Mouse (Mus musculus): ENCODE results near the gene Arl11.

Arl11 gene

DNA sequence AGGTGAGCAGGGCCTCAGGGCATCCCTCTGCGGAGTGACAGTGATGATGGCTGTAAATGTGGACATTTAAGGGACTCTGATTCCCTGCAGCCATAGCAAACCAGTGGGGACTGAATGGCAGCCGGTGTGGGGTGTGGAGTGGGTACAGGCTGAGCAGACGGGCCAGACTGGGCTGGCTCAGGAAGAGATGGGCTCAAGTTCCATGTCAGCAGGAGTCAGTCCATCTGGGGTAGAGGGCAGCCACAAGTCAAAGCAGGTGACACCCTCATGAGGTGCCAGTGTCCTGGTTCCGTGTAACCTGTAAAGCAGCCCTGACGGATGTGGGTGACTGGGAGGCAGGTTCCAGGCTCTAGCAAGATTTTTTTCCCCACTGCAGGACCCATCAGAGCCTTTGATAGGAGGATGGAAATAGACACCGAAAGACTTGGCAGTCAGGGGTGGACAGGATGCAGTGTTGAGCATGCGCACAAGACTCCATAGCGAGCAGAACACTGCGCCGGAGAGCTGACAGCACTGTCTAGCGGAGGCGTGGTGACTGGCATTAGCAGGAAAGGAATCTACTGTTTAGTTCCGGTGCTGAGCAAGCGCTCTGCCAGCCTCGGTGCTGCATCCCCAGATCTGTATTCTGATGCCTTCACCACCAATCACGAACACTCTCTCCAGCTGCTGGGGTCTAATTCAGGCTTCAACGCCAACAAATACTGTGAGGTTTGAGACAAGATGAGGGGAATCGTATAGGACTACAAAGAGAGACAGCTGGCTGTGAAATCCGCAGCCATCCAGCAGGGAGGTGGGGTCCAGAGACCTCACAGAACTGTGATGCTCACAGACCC, 18.3 kb downstream of the Arl11 start:
- peak; percentile 43 for DNase-seq (ENCODE audit: low read depth)

DNA sequence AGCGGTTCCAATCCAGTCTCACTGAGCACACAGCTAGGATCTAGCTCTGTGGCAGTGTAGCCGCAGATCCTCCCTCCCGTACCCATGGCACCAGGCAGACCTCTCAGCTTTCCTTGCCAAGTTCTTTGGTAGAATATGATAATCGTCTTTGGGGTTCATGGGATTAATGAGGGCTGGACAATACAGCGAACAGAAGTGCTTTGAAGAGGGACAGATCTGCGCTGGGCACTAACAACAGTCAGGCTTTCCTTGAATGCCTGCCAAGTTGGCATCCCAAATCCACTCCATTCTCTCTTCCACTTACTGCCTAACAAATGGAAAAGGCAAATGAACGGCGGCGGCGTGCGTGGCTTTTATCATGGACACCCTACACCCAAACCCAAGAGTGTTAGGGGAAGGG, 21.0 kb downstream of the Arl11 start:
- DNase-seq (ENCODE audit: low read depth), result no peak

DNA sequence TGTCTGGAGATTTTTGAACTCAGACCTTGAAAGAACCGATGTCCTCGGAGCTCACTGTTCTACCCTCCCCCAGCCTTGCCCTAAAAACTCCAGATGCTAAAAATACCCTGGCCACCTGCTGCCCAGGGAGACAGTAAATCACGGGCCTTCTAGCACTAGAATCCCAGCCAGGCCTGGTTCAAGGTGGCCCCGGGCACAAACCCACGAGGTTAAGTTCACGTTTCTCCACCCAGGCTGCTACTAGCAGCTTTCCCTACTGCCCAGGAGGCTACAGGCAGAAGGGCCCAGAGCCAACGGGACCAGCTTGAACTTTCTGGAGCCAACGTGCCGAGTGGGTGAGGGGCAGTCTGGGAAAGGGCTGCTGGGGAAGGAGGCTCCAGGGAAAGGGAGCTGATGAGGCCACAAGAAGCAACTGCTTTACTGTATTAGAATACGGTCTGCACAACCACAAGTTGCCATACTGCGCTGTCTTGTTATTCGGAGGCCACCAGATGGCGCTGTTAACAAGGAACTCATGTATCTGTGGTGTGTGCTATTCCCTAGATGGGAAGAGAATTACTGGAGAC, 21.5 kb downstream of the Arl11 start:
- DNase-seq (ENCODE audit: low read depth), result peak; percentile 77

DNA sequence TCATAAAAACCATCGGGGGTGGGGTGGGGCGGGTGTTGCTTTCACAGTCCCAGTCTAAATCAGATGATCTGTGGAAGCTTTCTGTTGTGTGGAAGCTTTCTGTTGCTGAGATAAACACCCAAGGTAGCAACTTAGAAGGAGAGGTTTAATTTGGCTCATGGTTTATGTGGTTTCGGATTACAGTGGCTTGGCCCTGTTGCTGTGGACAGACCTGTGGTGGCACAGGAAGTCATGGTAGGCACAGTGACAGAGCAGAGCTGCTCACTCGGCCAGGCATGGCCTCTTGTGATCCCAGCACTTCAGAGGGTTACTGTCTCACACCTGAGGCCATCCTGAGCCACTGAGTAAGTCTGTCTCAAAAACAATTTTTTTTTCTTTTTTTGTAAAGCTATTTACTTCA, 29.8 kb downstream of the Arl11 start:
- no peak for DNase-seq (ENCODE audit: low read depth)

DNA sequence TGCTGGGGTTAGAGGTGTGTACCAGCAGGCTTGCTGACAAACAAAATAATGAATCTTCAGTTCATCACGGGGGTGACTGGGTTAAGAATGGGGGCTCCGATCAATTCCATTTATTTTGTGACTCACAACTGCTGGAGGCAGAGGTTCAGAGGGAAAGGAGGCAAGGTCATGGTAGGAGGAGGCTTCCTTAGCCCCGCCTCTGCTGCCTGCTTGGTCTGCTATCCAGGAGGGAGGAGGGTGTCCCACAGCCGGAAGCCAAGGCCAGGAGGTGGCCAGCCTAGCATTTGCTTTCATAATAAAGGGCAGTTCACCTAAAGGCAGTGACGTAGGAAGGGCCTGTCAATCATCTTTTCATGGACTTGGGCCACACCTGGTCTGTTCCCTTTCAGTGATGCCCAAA, 35.0 kb downstream of the Arl11 start:
- no peak for DNase-seq (ENCODE audit: low read depth)

DNA sequence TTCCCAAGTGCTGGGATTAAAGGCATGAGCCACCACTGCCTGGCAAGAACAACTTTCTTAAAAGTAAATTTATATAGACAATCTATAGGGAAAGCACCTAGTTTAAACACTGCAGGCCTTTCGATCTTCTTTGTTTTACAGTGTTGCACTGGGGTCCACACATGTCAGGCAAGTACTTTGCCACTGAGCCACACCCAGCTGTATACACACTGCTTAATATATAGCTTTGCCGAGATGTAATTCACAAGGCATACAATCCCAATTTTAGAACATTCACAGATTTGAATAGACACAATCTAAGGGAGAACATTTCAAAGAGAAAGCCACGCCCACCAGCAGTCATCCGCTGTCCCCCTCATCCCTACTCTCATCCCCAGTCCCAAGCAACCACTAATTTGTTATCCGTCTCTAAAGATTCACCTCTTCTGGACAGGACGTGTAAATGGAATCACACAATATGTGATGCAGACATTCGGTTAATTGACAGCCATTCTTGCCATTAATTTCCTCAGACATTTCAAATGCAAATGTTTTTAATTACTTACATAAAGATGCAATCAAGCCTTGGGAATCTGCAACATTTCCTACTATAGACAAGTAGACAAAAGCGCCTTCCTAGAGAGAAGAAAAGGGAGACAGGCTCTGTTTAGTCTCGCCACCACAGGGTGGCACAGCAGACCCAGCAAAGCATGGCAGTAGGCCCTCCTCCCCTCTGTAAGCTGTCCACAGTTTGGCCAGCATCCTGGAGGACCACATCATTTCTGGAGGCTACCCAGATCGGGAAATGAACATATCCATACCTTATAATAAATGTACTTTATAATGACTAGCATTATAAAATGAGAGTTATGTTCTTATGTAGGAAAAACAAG, 37.5 kb downstream of the Arl11 start:
- DNase-seq (ENCODE audit: low read depth), result no peak

DNA sequence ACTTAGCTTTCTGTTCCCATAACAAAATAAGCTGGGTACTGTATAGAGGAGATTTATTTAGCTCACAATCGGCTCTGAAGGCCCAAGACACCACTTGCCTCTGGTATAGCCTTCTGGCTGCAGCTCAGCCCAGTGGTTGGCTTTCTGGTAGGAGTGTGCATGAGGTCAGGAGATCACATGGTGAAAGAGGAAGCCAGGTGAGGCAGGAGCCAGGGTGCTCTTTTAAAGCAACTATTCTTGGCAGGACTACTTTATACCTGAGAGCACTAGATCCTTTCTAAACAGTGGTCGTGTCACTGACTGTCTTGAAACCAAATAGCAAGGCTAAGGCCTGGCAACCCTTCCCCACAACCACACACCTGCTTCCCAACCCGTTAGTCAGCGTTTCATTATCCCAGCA, 40.3 kb downstream of the Arl11 start:
- DNase-seq (ENCODE audit: low read depth), result no peak

DNA sequence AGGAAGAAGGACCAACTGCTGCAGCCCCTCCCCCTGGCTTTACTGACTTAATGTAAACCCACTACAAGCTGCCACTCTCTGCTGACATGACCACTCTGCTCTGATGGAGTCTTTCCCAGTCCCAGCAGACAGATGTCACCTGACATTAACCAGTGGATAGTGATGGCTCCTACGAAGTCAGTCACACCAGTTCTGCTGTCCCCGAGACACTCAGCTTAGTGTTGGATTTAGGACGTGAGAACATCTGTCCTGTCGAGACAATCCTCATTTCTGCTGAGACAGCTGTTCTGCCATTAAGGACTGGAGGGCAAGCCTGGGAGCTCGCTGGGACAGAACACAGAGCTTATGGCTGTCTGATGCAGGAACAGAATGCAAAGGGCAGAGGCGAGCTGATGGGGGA, 41.3 kb downstream of the Arl11 start:
- DNase-seq (ENCODE audit: low read depth), result no peak

DNA sequence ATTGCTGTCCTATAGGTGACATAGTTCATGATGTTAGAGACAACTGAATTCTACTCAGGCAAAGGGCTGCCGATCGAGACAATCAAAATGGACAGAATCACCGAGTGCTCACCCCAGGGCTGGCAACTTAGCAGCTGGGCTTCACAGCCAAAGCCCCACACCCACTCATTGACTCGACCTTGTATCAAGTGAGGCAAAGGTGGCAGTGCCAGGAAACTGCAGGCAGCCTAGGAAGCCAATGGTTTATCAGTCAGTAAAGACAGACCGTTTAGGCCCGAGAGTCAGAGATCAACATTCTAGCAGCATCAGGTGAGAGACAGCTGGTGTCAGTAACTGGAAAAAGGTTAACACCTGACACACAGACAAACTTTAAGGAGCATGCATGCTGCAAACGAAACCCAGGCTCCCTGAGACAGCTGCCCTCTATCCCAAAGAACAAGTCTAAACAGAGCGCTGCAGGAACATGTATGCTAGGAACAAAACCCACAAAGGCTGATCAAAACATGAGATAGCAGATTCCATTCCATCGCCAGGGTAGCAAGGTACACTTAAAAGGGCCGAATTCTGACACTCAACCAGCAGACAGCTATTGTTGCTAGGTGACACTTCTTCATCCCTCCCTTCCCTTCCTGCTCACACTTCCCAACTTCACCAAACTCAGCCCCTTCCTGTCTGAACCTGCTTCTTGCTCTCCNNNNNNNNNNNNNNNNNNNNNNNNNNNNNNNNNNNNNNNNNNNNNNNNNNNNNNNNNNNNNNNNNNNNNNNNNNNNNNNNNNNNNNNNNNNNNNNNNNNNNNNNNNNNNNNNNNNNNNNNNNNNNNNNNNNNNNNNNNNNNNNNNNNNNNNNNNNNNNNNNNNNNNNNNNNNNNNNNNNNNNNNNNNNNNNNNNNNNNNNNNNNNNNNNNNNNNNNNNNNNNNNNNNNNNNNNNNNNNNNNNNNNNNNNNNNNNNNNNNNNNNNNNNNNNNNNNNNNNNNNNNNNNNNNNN, 45.0 kb downstream of the Arl11 start:
- DNase-seq (ENCODE audit: low read depth), result no peak

DNA sequence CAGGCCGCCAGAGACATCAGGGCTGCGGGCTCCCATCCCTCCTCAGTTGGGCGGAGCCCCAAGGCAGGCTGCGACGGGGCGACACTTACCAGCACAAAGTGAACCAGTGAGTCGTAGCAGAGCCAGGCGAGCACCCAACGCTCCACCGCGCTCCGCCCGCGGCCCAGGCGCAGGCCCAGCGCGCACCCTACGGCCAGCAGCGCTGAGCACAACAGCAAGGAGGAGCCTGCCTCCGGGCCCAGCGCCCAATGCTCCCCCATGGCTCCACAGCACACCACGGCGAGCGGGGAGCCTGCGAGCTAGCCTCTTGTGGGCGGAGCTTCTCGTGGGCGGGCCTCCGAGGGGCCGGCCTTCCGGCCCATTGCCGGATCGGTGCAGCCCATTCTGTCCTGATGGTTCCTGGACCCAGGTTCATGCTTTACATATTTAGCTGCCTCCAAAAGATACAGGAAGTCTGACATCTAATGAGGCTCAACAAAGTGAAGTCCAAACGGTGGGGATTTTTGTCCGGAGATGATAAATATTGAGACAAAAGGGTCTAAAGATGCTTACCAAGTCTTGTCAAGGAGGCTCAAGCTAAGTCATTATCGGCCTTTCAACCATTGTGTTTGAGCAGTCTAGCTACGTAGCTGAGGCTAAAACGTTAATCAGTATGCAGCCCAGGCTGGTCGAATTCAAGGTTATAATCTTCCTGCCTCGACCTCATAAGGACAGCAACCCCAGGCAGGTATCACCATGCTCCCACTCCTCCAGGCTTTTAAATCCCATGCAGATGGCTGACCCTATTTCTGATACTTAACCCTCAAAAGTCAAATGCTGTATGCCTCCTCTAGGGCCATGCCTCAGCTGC, 50.8 kb downstream of the Arl11 start, which contains the start of gene Ebpl:
TSS of gene Ebpl (minus strand) at position 309 of the 850 bp plus-strand sequence.
- DNase-seq (ENCODE audit: low read depth), result peak; percentile 81

DNA sequence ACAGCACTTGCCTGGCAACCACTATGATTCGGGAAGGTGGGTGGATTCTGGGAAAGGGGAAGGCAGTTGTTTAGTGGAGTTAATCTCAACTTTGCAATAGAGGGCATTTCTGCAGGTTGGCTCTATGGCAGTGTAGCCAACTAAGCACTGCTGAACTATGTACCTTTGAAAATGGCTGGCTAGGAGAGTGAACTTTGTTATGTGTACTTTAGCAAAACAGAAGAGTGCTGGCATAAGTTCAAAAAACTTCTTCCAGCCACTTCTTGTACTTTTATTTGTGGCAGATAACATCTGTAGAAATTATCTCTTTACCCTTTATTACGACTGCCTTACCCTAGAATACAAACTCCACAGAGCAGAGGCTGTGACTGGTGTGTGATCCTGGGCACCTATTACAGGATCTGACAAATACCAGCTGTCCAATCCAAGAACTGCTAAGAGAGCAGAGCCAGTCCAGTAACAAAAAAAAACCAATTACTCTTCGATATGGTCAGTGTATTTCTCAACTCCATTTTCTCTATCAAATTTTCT, 51.5 kb downstream of the Arl11 start:
- DNase-seq (ENCODE audit: low read depth), result no peak

All from c-Kit-positive CD71-positive TER-119-negative erythroid progenitor cells, embryonic 14.5 days (primary cell).